Mouse (Mus musculus): Measurements from ENCODE around the gene Vmn2r72.

Vmn2r72 gene

GRCm38 (mm10) chr7:85754997-85755396 lies at the start of gene Vmn2r72:
Gene Vmn2r72 (minus strand): TSS chr7:85755097.
- no peak for DNase-seq (ENCODE audit: low spot score)
